Mouse (Mus musculus): ENCODE data around the gene Olfr503.
"Not testable (repeated sequence)": the region's sequence is repeated elsewhere in the genome, so short reads cannot be mapped to it uniquely, and the experiment has no call there.

DNA sequence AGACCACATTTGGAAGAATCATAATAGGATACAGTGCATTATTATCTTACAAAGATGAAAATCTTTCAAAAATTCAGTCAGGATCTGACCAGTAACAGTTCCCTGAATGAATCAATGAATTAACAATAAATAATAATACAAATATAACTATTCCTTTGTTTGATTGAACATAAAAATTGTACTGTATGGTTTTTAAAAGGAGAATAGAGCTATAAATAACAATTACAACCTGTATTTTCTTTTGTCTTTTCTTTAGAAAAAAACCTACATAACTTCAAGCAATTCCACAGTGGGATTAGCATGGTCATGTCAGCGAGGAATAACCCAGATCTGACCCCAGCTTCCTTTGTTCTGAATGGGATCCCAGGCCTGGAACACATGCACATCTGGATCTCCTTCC, at the start of gene Olfr503:
- TF ChIP-seq GATA1 (IDR thresholded peaks at IDR 0.05; ENCODE audit: borderline replicate concordance, low read length); FLI1 (IDR thresholded peaks at IDR 0.05; ENCODE audit: low read length): not testable (repeated sequence)

Data from megakaryocyte, embryonic 14.5 days (primary cell).